Mouse (Mus musculus) heart, adult 11 months (tissue): ENCODE results near the gene Ptprd.

Experiments used
- DNase-seq: peaks from one replicate; pipeline ENCODE4 v3.0.0; 2022

Gene Ptprd

DNA sequence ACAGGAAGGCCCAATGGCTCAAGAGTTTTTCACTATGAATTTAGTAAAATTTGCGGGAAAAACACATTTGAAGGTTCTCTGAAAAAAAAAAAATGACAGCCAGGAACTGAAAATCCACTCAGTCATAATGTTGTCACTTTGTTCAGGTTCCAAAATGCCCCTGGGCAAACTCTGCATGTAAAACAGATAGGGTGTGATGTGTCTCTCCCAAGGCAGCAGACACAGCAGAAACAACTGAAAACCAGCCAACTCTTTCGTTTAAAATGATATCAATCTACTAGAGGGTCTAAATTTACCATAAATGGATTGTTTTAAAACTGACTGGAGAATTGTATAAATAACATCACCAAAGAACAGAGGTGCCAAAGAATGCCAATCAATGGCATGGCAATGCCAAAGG lies 1925.7 kb downstream of the Ptprd start:
- DNase-seq = no peak

GRCm38 (mm10) chr4:76282886-76283285 lies 1928.9 kb downstream of the Ptprd start:
- no peak for DNase-seq

GRCm38 (mm10) chr4:76262727-76263126 lies 1949.0 kb downstream of the Ptprd start:
- no peak for DNase-seq

GRCm38 (mm10) chr4:76260686-76261085 lies 1951.1 kb downstream of the Ptprd start:
- no peak for DNase-seq

DNA sequence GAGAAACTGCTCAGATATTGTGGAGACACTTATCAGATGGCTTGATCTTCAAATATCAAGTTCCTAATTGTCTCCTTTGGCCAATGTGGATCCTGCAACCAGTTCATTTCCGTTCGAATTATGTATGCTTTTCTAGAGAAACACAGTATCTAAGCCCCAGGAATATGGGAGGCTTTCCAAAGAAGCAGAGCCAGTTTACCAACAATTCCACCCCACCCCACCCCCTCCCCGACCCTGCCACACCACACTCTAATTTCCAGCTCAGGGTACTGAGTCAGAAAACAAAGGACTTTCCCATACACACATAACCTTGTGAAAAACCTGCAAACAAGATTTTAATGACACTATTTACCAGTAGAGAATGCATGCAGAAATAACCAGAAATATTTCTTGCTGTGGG lies 1951.5 kb downstream of the Ptprd start:
- no peak for DNase-seq

GRCm38 (mm10) chr4:76259636-76260035 lies 1952.1 kb downstream of the Ptprd start:
- no peak for DNase-seq

DNA sequence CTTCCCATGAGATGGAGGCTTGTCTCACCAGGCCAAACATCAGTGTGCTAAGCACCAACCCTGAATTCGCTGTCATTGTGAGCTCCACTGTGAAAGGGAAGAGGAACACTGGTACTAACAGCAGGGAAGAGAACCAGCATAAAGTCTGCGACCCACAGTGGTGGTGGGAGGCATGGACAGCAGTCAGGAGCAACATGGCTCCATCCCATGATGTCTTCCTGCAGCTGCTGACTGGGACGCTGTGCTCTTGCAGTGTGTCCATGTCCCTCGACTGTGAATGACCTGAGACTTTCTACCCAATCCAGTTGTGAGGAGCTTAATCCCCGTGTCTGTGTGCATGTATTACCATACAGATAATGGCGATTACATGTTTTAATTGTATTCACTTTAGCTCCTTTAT lies 1967.4 kb downstream of the Ptprd start:
- no peak for DNase-seq

GRCm38 (mm10) chr4:76241542-76241941 lies 1970.2 kb downstream of the Ptprd start:
- DNase-seq = no peak

DNA sequence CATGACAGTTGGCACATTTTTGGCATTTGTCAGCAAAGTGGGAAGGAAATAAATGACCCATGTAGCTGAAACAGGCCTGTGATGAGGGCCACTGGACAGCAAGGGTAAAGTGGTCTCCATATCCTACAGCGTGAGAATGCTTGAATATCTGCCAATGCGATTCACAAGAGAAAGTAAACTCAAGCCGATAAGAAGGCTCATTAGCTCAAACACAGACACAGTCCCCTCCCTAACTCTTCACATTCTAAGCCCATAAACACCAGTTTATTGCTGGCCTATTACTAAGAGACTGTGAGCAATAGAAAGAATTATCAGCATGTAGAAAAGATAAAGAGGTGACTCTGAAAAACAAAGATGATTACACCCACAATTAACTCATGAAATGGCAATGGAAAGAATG lies 1970.6 kb downstream of the Ptprd start:
- DNase-seq = no peak

- DNase-seq = no peak
These were observed 1972.7 kb downstream of the Ptprd start for GRCm38 (mm10) chr4:76239063-76239462.

GRCm38 (mm10) chr4:76238577-76238976 lies 1973.2 kb downstream of the Ptprd start:
- no peak for DNase-seq

DNA sequence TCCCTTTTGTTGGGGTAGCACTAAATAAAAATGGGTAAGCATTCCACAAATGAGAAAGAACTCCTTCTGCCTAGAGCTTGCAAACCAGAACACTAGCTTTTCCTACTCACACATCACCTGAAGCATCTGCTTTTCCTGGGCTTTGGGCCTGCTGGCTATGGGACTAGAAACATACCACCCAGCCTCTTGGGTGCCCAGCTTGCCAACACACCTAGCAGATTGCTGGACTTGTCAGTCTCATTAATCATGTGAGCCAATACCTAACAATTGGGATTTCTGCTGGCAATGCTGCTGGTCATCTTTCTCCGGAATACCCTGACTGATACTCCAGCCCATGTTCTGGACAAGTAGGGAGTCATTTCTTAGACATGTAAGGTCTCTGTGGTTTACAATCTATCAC lies 1973.9 kb downstream of the Ptprd start:
- DNase-seq = no peak

DNA sequence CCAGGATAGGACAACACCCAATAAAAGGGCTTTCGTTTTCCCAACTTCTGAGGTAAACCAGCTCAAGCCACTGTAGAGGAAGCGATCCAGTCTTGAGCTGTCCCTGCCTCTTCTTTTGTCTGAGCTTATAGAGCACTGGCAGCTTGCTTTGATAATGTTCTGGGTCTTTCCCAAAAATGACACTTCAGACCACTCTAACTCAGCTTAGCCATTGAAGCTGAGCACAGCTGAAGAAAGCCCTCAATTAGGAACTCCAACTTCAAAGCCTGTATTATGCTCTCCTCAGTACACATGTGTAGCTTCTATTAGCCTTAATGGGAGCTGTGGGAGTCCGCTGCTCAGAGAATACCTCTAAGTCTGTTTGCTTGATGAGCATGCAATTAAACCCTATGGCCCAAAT lies 1988.0 kb downstream of the Ptprd start:
- DNase-seq = no peak

DNA sequence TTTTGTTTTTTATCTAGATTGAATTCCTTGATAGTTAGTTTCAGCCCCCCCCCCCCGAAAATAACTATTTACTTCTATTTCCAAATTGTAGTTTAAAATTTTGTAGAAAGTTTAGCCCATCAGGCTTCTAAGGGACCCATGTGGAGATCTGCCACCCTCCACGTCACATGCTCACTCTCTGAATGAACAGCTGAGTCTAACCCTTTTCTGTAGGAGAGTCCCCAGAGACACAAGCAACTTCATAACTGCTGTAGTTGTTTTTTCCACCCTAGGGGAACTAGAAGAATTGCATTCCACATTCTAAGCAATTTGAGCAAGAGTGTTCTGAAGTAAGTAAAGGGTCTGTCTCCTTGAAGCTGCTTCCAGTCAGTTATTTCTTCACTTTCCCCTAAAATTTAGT lies 1989.2 kb downstream of the Ptprd start:
- DNase-seq = peak; percentile 85

DNA sequence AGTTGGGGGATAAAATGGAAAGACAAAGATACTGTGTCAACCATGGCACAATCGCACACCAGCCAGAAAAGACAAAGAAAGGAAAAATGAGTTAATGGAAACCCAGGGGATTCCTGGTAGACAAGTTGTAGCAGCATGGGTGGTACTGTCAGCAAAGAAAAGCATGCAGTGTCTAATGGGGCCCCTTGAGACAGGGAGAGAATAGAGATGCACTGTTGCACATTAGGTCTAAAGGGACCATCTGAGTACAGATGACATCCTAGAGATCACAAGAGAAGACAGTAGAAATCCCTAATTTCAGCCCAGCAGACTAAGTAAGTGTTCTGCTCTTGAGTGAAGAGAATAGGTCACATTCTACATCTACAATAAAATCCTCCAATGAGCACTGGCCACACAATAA lies 1993.7 kb downstream of the Ptprd start:
- DNase-seq = no peak

GRCm38 (mm10) chr4:76215141-76215540 lies 1996.6 kb downstream of the Ptprd start:
- DNase-seq = no peak

- no peak for DNase-seq
These were observed 2012.4 kb downstream of the Ptprd start for GRCm38 (mm10) chr4:76199321-76199720.

GRCm38 (mm10) chr4:76194762-76195161 lies 2017.0 kb downstream of the Ptprd start:
- DNase-seq = no peak

DNA sequence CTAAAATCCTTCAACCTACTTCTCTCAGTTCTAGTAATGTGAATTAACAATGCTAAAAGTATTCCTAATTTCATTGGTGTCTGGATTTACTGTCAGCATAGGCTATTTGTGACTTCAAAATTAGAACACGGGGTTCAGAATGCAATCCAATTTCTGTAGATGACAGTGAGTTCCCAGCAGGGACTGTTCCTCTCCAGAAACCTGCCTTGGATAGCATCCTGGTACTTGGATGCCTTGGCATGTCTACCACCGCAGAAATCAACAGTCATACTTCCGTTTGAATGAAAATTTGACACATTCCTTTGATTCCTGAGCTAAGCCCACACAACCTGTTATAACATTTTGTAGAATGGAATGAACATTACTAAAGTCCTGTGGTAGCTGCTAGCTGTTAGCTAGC lies 2018.3 kb downstream of the Ptprd start:
- no peak for DNase-seq

DNA sequence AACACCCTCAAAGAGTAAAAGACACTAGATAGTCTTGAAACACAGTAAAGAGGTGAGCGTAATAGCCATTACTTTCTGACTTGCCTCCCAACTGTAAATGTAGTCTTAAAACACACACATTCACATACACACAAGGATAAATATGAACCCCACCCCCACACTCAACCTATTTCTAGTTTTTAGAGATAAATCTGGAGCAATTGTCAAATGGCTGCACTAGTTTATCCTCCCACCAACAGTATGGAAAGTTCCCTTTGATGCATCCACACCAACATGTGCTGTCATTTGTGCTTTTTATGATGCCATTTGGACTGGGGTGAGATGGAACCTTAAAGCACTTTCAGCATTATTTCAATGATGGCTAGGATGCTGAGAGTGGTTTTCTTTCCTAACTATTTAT lies 2019.7 kb downstream of the Ptprd start:
- no peak for DNase-seq

GRCm38 (mm10) chr4:76190788-76191187 lies 2021.0 kb downstream of the Ptprd start:
- no peak for DNase-seq

DNA sequence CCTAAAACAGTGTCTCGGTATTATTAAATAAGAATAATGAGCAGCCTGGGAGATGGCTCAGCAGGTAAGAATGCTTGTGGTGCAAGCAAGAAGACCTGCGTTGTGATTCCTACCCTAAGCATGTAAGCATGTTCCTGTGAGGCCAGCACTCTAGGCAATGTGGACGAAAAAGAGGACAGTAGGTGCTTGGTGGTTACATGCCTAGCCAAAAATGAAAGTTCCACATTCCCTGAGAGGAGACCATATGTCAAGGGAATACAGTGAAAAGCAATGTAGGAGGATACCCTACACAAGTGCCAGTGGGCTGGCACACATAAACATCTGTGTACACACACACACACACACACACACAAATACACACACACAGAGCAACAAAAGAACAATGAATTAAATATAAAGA lies 2028.7 kb downstream of the Ptprd start:
- DNase-seq = no peak

DNA sequence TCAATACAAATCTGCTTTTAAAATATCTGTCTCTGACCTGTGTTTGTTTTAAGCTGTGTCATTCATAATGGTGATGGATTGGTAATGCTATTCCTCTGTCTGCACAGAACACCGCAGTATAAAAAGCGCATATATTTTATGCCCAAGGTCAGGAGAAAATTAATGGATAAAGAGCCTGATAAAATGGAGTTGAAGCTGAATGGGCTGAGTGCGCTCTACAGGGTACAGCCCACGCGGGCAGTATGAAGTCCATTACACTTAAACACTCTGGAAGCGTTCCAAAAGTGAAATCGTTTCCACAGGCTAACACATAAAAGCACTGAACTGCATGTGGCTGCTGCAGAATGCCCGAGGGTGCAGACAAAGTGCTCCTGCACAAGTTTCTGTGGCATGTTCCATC lies 2032.3 kb downstream of the Ptprd start:
- DNase-seq = no peak

DNA sequence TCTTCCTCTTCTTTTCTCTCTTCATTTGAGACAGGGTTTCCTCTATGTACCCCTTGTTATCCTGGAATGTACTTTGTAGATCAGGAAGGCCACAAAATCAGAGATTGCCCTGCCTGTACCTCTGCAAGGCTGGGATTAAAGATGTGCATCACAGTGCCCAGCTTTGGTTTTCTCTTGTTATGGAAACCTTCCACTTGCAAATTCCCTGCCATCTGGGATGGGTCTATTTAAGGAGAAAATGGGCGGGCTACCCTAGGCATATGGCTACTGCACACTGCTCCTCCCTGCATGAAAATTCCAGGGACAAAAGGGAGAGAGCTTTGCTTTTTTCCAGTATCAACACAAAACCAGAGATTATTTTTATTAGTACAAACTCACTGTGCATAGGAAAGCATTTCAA lies 2036.7 kb downstream of the Ptprd start:
- DNase-seq = no peak

- DNase-seq = no peak
These were observed 2056.0 kb downstream of the Ptprd start for GRCm38 (mm10) chr4:76155750-76156149.

DNA sequence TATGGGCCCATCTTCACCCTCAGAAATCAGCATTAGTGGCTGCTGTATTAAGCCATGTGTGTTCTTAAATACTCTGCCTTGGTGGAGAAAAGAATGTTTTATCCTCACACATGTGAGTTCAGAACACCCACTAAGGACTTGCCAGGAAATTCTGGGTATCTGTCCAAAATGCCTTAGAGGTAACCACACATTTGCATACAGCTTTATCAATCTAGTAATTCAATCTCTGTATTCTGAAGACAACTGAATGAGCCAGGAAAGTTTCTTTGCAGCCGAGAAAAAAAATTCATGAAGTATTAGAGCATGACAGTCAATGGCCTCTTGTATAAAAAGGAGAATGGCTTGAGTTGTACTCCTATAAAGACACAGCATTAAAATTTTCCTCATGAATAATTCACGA lies 2057.6 kb downstream of the Ptprd start:
- no peak for DNase-seq
